Mouse (Mus musculus) ES-Bruce4 (cell line): ENCODE data around the gene Agrn.

ENCODE experiments used
- CTCF ChIP-seq: IDR thresholded peaks from one replicate; pipeline ENCODE4 v1.8.1; 2011; ENCODE audit warnings: low read depth, low read length
- EP300 ChIP-seq: IDR thresholded peaks from 2 replicates; pipeline ENCODE4 v1.6.1; 2011; ENCODE audit warnings: low read depth, low read length; ENCODE audit not compliant: insufficient read depth

DNA sequence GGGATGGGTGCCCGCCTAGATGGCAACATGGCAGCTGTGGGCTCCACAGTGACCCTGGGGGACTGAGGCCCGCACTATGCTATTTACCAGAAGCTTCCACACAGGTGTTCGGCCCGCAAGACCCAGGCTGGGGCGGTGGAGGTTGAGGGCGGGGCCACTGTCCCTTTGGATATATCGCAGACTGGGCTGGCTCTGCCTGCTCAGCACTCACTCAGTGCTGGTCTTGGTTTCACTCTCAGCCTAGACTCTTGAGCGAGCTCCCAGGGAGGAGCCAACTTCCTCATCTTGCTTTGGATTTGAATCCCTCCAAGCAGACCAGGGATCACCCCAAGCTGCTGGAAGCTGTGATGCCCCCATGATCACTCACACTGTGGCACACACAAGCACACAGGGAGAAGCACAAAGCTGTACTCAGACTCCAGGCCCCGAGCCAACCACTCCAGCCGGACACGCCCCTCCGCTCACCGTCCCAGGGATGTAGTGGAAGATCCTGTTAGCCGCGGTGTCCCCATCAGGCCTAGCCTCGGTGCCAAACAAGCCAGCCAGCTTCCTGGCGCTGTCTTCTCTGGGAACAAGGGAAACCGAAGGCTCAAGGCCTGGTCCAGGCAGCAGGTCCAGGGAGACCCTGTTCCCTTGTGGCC is 30.6 kb upstream of the Agrn start:
- TF ChIP-seq CTCF, result no peak
- TF ChIP-seq EP300, result no peak
